Mouse (Mus musculus): ENCODE measurements around the gene Rbm4b. TPM values are rescaled to one million over a fixed set of nuclear protein-coding genes. Genes with fewer than 3 reads are reported as not detected.

Gene Rbm4b
- polyA plus RNA-seq, 1 experiment from 2014 or later, result 107 TPM

Other genes with a start within 250 kb of the Rbm4b start
- gene Pcx, start 246.0 kb upstream of the Rbm4b start, polyA plus RNA-seq (2014; fragmentation: Nextera tagmentation; extraction: Ambion mirVana), result 12.4 and 14.0 TPM in 2 replicates
- 8.9 and 9.1 TPM in 2 replicates for gene Lrfn4, start 140.8 kb upstream of the Rbm4b start, polyA plus RNA-seq (2014; fragmentation: Nextera tagmentation; extraction: Ambion mirVana)
- 68.5 and 75.2 TPM in 2 replicates for gene Rce1, start 130.9 kb upstream of the Rbm4b start, polyA plus RNA-seq (2014; fragmentation: Nextera tagmentation; extraction: Ambion mirVana)
- gene Gm960, start 57.8 kb upstream of the Rbm4b start, polyA plus RNA-seq (2014; fragmentation: Nextera tagmentation; extraction: Ambion mirVana), result 2.9 and 5.0 TPM in 2 replicates
- 2.1 and 2.5 TPM in 2 replicates for gene Sptbn2, start 45.3 kb upstream of the Rbm4b start, polyA plus RNA-seq (2014; fragmentation: Nextera tagmentation; extraction: Ambion mirVana)
- 105 and 109 TPM in 2 replicates for gene Rbm4, start 37.4 kb downstream of the Rbm4b start, polyA plus RNA-seq (2014; fragmentation: Nextera tagmentation; extraction: Ambion mirVana)
- gene Gm21992, start 55.1 kb downstream of the Rbm4b start, polyA plus RNA-seq (2014; fragmentation: Nextera tagmentation; extraction: Ambion mirVana), result 27.6 and 31.8 TPM in 2 replicates
- 119 and 122 TPM in 2 replicates for gene Rbm14, start 55.1 kb downstream of the Rbm4b start, polyA plus RNA-seq (2014; fragmentation: Nextera tagmentation; extraction: Ambion mirVana)
- 46.8 and 48.0 TPM in 2 replicates for gene Ccs, start 82.8 kb downstream of the Rbm4b start, polyA plus RNA-seq (2014; fragmentation: Nextera tagmentation; extraction: Ambion mirVana)
- not detected in 2 replicates for gene Ccdc87, start 82.9 kb downstream of the Rbm4b start, polyA plus RNA-seq (2014; fragmentation: Nextera tagmentation; extraction: Ambion mirVana)
- gene Ctsf, start 98.6 kb downstream of the Rbm4b start, polyA plus RNA-seq (2014; fragmentation: Nextera tagmentation; extraction: Ambion mirVana), result 17.7 and 20.2 TPM in 2 replicates
- 5.1 and 5.2 TPM in 2 replicates for gene Actn3, start 121.4 kb downstream of the Rbm4b start, polyA plus RNA-seq (2014; fragmentation: Nextera tagmentation; extraction: Ambion mirVana)
- 6.4 and 6.5 TPM in 2 replicates for gene Zdhhc24, start 122.2 kb downstream of the Rbm4b start, polyA plus RNA-seq (2014; fragmentation: Nextera tagmentation; extraction: Ambion mirVana)
- gene Bbs1, start 150.1 kb downstream of the Rbm4b start, polyA plus RNA-seq (2014; fragmentation: Nextera tagmentation; extraction: Ambion mirVana), result 4.3 and 4.9 TPM in 2 replicates
- 143 and 147 TPM in 2 replicates for gene Dpp3, start 171.8 kb downstream of the Rbm4b start, polyA plus RNA-seq (2014; fragmentation: Nextera tagmentation; extraction: Ambion mirVana)
- 1.6 and 1.9 TPM in 2 replicates for gene Peli3, start 186.6 kb downstream of the Rbm4b start, polyA plus RNA-seq (2014; fragmentation: Nextera tagmentation; extraction: Ambion mirVana)
- gene Mrpl11, start 205.7 kb downstream of the Rbm4b start, polyA plus RNA-seq (2014; fragmentation: Nextera tagmentation; extraction: Ambion mirVana), result 170 and 182 TPM in 2 replicates
- not detected in 2 replicates for gene Npas4, start 233.8 kb downstream of the Rbm4b start, polyA plus RNA-seq (2014; fragmentation: Nextera tagmentation; extraction: Ambion mirVana)